Mouse (Mus musculus): ENCODE measurements around the gene Olfr527.

The Olfr527 gene

GRCm38 (mm10) chr7:140333717-140334116 is at the start of gene Olfr527:
Olfr527 (plus strand) TSS chr7:140334017.
- DNase-seq (ENCODE audit: low spot score in 2 of 2), result no peak

- DNase-seq (ENCODE audit: low spot score in 2 of 2), result no peak
These were observed 38.1 kb upstream of the Olfr527 start for GRCm38 (mm10) chr7:140295746-140296145.

- DNase-seq (ENCODE audit: low spot score in 2 of 2), result no peak
These were observed 36.9 kb upstream of the Olfr527 start for GRCm38 (mm10) chr7:140296876-140297275.

- no peak for DNase-seq (ENCODE audit: low spot score in 2 of 2)
These were observed 34.4 kb upstream of the Olfr527 start for GRCm38 (mm10) chr7:140299416-140299815.

- DNase-seq (ENCODE audit: low spot score in 2 of 2), result no peak
These were observed 13.9 kb upstream of the Olfr527 start for GRCm38 (mm10) chr7:140319861-140320385.

- DNase-seq (ENCODE audit: low spot score in 2 of 2), result no peak
These were observed 13.3 kb upstream of the Olfr527 start, which contains the start of gene Olfr525 for GRCm38 (mm10) chr7:140320558-140320957. Olfr525 (plus strand) TSS chr7:140320858.

- no peak for DNase-seq (ENCODE audit: low spot score in 2 of 2)
These were observed 12.7 kb upstream of the Olfr527 start for GRCm38 (mm10) chr7:140321135-140321534.

GRCm38 (mm10) chr7:140329766-140330304 is 4.0 kb upstream of the Olfr527 start:
- no peak for DNase-seq (ENCODE audit: low spot score in 2 of 2)

GRCm38 (mm10) chr7:140361571-140361970 is 27.8 kb downstream of the Olfr527 start, which contains the start of gene Olfr60:
Olfr60 (minus strand) TSS chr7:140361671.
- no peak for DNase-seq (ENCODE audit: low spot score in 2 of 2)

GRCm38 (mm10) chr7:140374300-140374699 is 40.5 kb downstream of the Olfr527 start:
- DNase-seq (ENCODE audit: low spot score in 2 of 2), result no peak

- no peak for DNase-seq (ENCODE audit: low spot score in 2 of 2)
These were observed 42.4 kb downstream of the Olfr527 start, which contains the start of gene Olfr530 for GRCm38 (mm10) chr7:140376231-140376630. Olfr530 (minus strand) TSS chr7:140376331.

GRCm38 (mm10) chr7:140376911-140377310 is 43.1 kb downstream of the Olfr527 start:
- no peak for DNase-seq (ENCODE audit: low spot score in 2 of 2)
